15 mouse cellular contexts compared by ENCODE assay signal in the genomic region with DNA sequence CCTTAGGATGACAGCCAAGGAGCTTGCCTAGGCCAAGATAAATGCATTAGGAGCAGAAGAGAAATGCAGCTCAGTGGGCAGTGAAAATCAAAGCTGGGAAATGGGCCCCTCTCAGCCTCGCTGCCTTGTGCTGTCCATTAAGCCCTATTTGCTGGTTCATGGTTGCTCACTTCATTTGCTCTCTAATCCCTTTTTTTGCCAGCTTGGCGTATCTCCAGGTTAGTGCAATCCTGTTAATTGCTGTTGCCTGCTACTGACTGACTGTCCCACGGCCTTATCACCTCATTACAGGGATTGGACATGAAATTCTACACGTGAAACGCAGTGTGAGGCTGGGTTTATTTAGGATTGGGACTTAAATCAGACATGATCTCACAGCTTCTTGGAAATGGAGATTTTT.
DNase-seq lines count a peak whose midpoint lies in the region; ATAC-seq and TF ChIP-seq lines count a peak whose summit lies in the region.
"Had no signal": no experiment of that assay in that cellular context is flagged by ENCODE, and none has a peak within 500 bp of the region (broad histone marks: within the 10 kb centered on the region; RNA-seq: fewer than 3 reads in every experiment).

No protein-coding gene starts in this region.

- no peaks in the 10 kb centered on the region for H3K27me3 ChIP-seq in limb, embryonic 14.5 days (ENCODE audit: control insufficient read depth, insufficient read depth, low read length)
- H3K27me3 ChIP-seq in limb, embryonic 10.5 days (ENCODE audit: low read depth, poor library complexity, severe bottlenecking): no peaks in the 10 kb centered on the region
- 0 out of 2 replicates have a peak, but pooled peaks cover 4% of the 10 kb centered on the region for H3K27me3 ChIP-seq in forebrain, embryonic 13.5 days
- H3K27me3 ChIP-seq in midbrain, postnatal 0 days (ENCODE audit: insufficient read depth, low read length): no peaks in the 10 kb centered on the region
- H3K27me3 ChIP-seq: heart, embryonic 15.5 days; hindbrain, embryonic 15.5 days; liver, embryonic 13.5 days; neural tube, embryonic 13.5 days had no signal

- no peaks in the 10 kb centered on the region for H3K9me3 ChIP-seq in limb, embryonic 14.5 days (ENCODE audit: control insufficient read depth, low read length)
- H3K9me3 ChIP-seq in limb, embryonic 10.5 days (replicated peaks): no peaks in the 10 kb centered on the region
- no peaks in the 10 kb centered on the region for H3K9me3 ChIP-seq in forebrain, embryonic 13.5 days (replicated peaks)
- no peaks in the 10 kb centered on the region for H3K9me3 ChIP-seq in midbrain, postnatal 0 days (ENCODE audit: low read length)
- H3K9me3 ChIP-seq: heart, embryonic 15.5 days; hindbrain, embryonic 15.5 days; liver, embryonic 13.5 days; neural tube, embryonic 13.5 days had no signal

- no peak overlapping the region for H3K27ac ChIP-seq in limb, embryonic 14.5 days (replicated peaks; ENCODE audit: low read depth, low read length)
- H3K27ac ChIP-seq in limb, embryonic 10.5 days: no peak overlapping the region
- no peak overlapping the region for H3K27ac ChIP-seq in forebrain, embryonic 13.5 days
- no peak overlapping the region for H3K27ac ChIP-seq in midbrain, postnatal 0 days (ENCODE audit: low read depth, low read length)
- H3K27ac ChIP-seq: heart, embryonic 15.5 days; hindbrain, embryonic 15.5 days; liver, embryonic 13.5 days; neural tube, embryonic 13.5 days had no signal

- H3K4me3 ChIP-seq in limb, embryonic 14.5 days (replicated peaks; ENCODE audit: low read length): no peak overlapping the region
- no peak overlapping the region for H3K4me3 ChIP-seq in limb, embryonic 10.5 days
- H3K4me3 ChIP-seq in forebrain, embryonic 13.5 days: no peak overlapping the region
- H3K4me3 ChIP-seq in midbrain, postnatal 0 days (ENCODE audit: low read depth, low read length): no peak overlapping the region
- H3K4me3 ChIP-seq: heart, embryonic 15.5 days; hindbrain, embryonic 15.5 days; liver, embryonic 13.5 days; neural tube, embryonic 13.5 days had no signal

- no peak overlapping the region for H3K4me2 ChIP-seq in limb, embryonic 14.5 days (replicated peaks; ENCODE audit: low read depth, low read length, severe bottlenecking)
- H3K4me2 ChIP-seq in forebrain, embryonic 13.5 days: no peak overlapping the region
- no peak overlapping the region for H3K4me2 ChIP-seq in midbrain, postnatal 0 days (ENCODE audit: low read depth, low read length, poor library complexity, severe bottlenecking)
- H3K4me2 ChIP-seq: heart, embryonic 15.5 days; hindbrain, embryonic 15.5 days; liver, embryonic 13.5 days; neural tube, embryonic 13.5 days had no signal

- ATAC-seq in limb, embryonic 14.5 days (ENCODE audit: low FRiP score, low read depth): no peak
- peak; percentile 74; the same call in 1 of the 2 replicates for ATAC-seq in forebrain, embryonic 13.5 days
- ATAC-seq in midbrain, postnatal 0 days (ENCODE audit: low FRiP score): no peak

- H3K36me3 ChIP-seq in limb, embryonic 14.5 days (ENCODE audit: control insufficient read depth, insufficient read depth, low read length): no peaks in the 10 kb centered on the region
- no peaks in the 10 kb centered on the region for H3K36me3 ChIP-seq in limb, embryonic 10.5 days
- no peaks in the 10 kb centered on the region for H3K36me3 ChIP-seq in forebrain, embryonic 13.5 days (ENCODE audit: poor library complexity, severe bottlenecking)
- H3K36me3 ChIP-seq in midbrain, postnatal 0 days (ENCODE audit: insufficient read depth, low read length): no peaks in the 10 kb centered on the region
- H3K36me3 ChIP-seq: heart, embryonic 15.5 days; hindbrain, embryonic 15.5 days; liver, embryonic 13.5 days; neural tube, embryonic 13.5 days had no signal

- TF ChIP-seq CTCF in midbrain, postnatal 0 days (IDR thresholded peaks at IDR 0.05): no peak

- no peak overlapping the region for H3K9ac ChIP-seq in limb, embryonic 14.5 days (ENCODE audit: low read depth, low read length, severe bottlenecking)
- H3K9ac ChIP-seq in forebrain, embryonic 13.5 days: no peak overlapping the region
- no peak overlapping the region for H3K9ac ChIP-seq in midbrain, postnatal 0 days (replicated peaks; ENCODE audit: low read length, poor library complexity, severe bottlenecking)
- H3K9ac ChIP-seq: heart, embryonic 15.5 days; hindbrain, embryonic 15.5 days; liver, embryonic 13.5 days; neural tube, embryonic 13.5 days had no signal

- no peak for TF ChIP-seq POLR2A in limb, embryonic 14.5 days (IDR thresholded peaks at IDR 0.05; ENCODE audit: borderline replicate concordance, extremely low read depth, insufficient read depth, insufficient read length)

- no peaks in the 10 kb centered on the region for H3K4me1 ChIP-seq in limb, embryonic 14.5 days (ENCODE audit: control insufficient read depth, insufficient read depth, low read length)
- no peaks in the 10 kb centered on the region for H3K4me1 ChIP-seq in limb, embryonic 10.5 days
- H3K4me1 ChIP-seq in forebrain, embryonic 13.5 days: peaks cover 7% of the 10 kb centered on the region; the same call in 1 of the 2 replicates
- no peaks in the 10 kb centered on the region for H3K4me1 ChIP-seq in midbrain, postnatal 0 days (ENCODE audit: insufficient read depth, low read length)
- H3K4me1 ChIP-seq: heart, embryonic 15.5 days; hindbrain, embryonic 15.5 days; liver, embryonic 13.5 days; neural tube, embryonic 13.5 days had no signal

- DNase-seq in cerebellum, postnatal 10 days: peak; percentile 75 to 79
- no peak for DNase-seq in cerebellum, adult 11-12 months
- peak; percentile 13 for DNase-seq in limb, embryonic 14.5 days (ENCODE audit: low spot score)
- DNase-seq in limb, embryonic 10.5 days (ENCODE audit: low spot score): no peak
- DNase-seq in midbrain, postnatal 0 days (ENCODE audit: low spot score): peak; percentile 65
- DNase-seq in embryo, embryonic 11 days: no peak
- no peak for DNase-seq in layer of hippocampus, adult 11-12 months (ENCODE audit: low spot score)
- DNase-seq: gastrocnemius, postnatal 14 days; kidney, adult 8-10 months; liver, embryonic 13.5 days; right cerebral cortex, postnatal 25 days had no signal

- WGBS in limb, embryonic 14.5 days: 53% methylated on average over 5 of the region's 5 CpGs
- 73% methylated on average over 5 of the region's 5 CpGs for WGBS in limb, embryonic 10.5 days
- WGBS in forebrain, embryonic 13.5 days: 22% methylated on average over 5 of the region's 5 CpGs
- WGBS in midbrain, postnatal 0 days: 39% methylated on average over 5 of the region's 5 CpGs

Comparison
In these comparisons a context has a peak if more than half of its experiments do, and no peak if none do; other contexts are left out.
1. DNase-seq: peak in cerebellum, postnatal 10 days (2 of 2), limb, embryonic 14.5 days (single experiment) and midbrain, postnatal 0 days (single experiment); none in cerebellum, adult 11-12 months (single experiment), limb, embryonic 10.5 days (single experiment), embryo, embryonic 11 days (single experiment) and layer of hippocampus, adult 11-12 months (single experiment).